Mouse (Mus musculus) midbrain, embryonic 16.5 days (tissue): ENCODE data around the gene Lrrc8d. TPM values are rescaled to one million over a fixed set of nuclear protein-coding genes. Genes with fewer than 3 reads are reported as not detected.

Source experiments
- ATAC-seq: fragments of 200-750 bp; cut with Nextera tagmentation; 2 replicates; pipeline ENCODE4 v1.8.0; 2017; ENCODE audit warnings: moderate TSS enrichment
- H3K27ac ChIP-seq: fragments of 300-500 bp; sonication (generic); 2 replicates; pipeline ENCODE4 v1.5.1; 2014; ENCODE audit warnings: mild to moderate bottlenecking, low read length, mixed read lengths
- H3K27me3 ChIP-seq: fragments of 300-500 bp; sonication (generic); 2 replicates; pipeline ENCODE4 v1.6.1; 2014; ENCODE audit warnings: low read depth, low read length, mixed read lengths; ENCODE audit not compliant: control insufficient read depth, insufficient read depth
- H3K36me3 ChIP-seq: fragments of 300-500 bp; sonication (generic); 2 replicates; pipeline ENCODE4 v1.6.1; 2014; ENCODE audit warnings: mild to moderate bottlenecking, low read length, moderate library complexity, mixed read lengths; ENCODE audit not compliant: control insufficient read depth, insufficient read depth
- H3K4me1 ChIP-seq: fragments of 300-500 bp; sonication (generic); 2 replicates; pipeline ENCODE4 v1.6.1; 2014; ENCODE audit warnings: mild to moderate bottlenecking, low read length, mixed read lengths; ENCODE audit not compliant: control insufficient read depth, insufficient read depth
- H3K4me2 ChIP-seq: fragments of 300-500 bp; sonication (generic); 2 replicates; pipeline ENCODE4 v1.6.1; 2014; ENCODE audit warnings: mild to moderate bottlenecking, low read length, mixed read lengths
- H3K4me3 ChIP-seq: fragments of 300-500 bp; sonication (generic); 2 replicates; pipeline ENCODE4 v1.5.1; 2014; ENCODE audit warnings: low read depth, mild to moderate bottlenecking, low read length, moderate library complexity, mixed read lengths
- H3K9ac ChIP-seq: fragments of 300-500 bp; sonication (generic); 2 replicates; pipeline ENCODE4 v1.6.1; 2014; ENCODE audit warnings: low read depth, low read length, mixed read lengths
- H3K9me3 ChIP-seq: fragments of 300-500 bp; sonication (generic); replicated peaks from 2 replicates; pipeline ENCODE4 v1.6.1; 2014; ENCODE audit warnings: mild to moderate bottlenecking, low read length, mixed read lengths; ENCODE audit not compliant: control insufficient read depth, poor library complexity, severe bottlenecking
- WGBS: fragments of 180-500 bp; shearing (Covaris S2); extraction: QIAGEN DNeasy Blood & Tissue Kit; methylation state at CpG from one replicate; pipeline ENCODE4 v1.1.7; 2014; 5-methylcytosine and 5-hydroxymethylcytosine counted together
- polyA plus RNA-seq: library from polyadenylated mRNA; unstranded; fragments of >200 nt; fragmentation: Nextera tagmentation; extraction: Ambion mirVana; gene quantifications from 2 replicates; pipeline ENCODE4 v1.2.1, GENCODE M21; 2015

Gene Lrrc8d
- polyA plus RNA-seq, 1 experiment from 2014 or later, result 33.9 TPM

- H3K36me3 ChIP-seq, result no peaks in the 10 kb centered on the region
- ATAC-seq, result no peak
- no peaks in the 10 kb centered on the region for H3K27me3 ChIP-seq
- no peak overlapping the region for H3K4me2 ChIP-seq
- 86% methylated on average over 7 of the region's 7 CpGs for WGBS
- H3K4me3 ChIP-seq, result no peak overlapping the region
- no peaks in the 10 kb centered on the region for H3K9me3 ChIP-seq
- H3K4me1 ChIP-seq, result peaks cover 7% of the 10 kb centered on the region
- H3K9ac ChIP-seq, result no peak overlapping the region
- no peak overlapping the region for H3K27ac ChIP-seq
Observed at GRCm38 (mm10) chr5:105824282-105824681, 124.5 kb downstream of the Lrrc8d start.

GRCm38 (mm10) chr5:105824827-105825226, 125.1 kb downstream of the Lrrc8d start:
- no peak for ATAC-seq
- Histone ChIP-seq H3K4me3 (no peak overlapping the region), H3K4me2 (no peak overlapping the region), H3K4me1 (peaks cover 7% of the 10 kb centered on the region), H3K27me3 (no peaks in the 10 kb centered on the region), H3K9ac (no peak overlapping the region), H3K36me3 (no peaks in the 10 kb centered on the region), H3K27ac (no peak overlapping the region), H3K9me3 (no peaks in the 10 kb centered on the region)
- WGBS, result 81% methylated on average over 4 of the region's 4 CpGs

GRCm38 (mm10) chr5:105826916-105827510, 127.2 kb downstream of the Lrrc8d start:
- no peak for ATAC-seq
- no peak overlapping the region for H3K4me2 ChIP-seq
- H3K4me1 ChIP-seq, result peaks cover 7% of the 10 kb centered on the region
- no peaks in the 10 kb centered on the region for H3K36me3 ChIP-seq
- no peaks in the 10 kb centered on the region for H3K9me3 ChIP-seq
- WGBS, result 71% methylated on average over 5 of the region's 5 CpGs
- H3K27me3 ChIP-seq, result no peaks in the 10 kb centered on the region
- no peak overlapping the region for H3K9ac ChIP-seq
- no peak overlapping the region for H3K4me3 ChIP-seq
- H3K27ac ChIP-seq, result no peak overlapping the region

GRCm38 (mm10) chr5:105828050-105828449, 128.3 kb downstream of the Lrrc8d start:
- WGBS, result 95% methylated on average over 3 of the region's 3 CpGs
- H3K9me3 ChIP-seq, result no peaks in the 10 kb centered on the region
- H3K4me1 ChIP-seq, result peaks cover 2% of the 10 kb centered on the region
- H3K4me2 ChIP-seq, result no peak overlapping the region
- H3K4me3 ChIP-seq, result no peak overlapping the region
- no peak overlapping the region for H3K9ac ChIP-seq
- H3K27ac ChIP-seq, result no peak overlapping the region
- no peak for ATAC-seq
- no peaks in the 10 kb centered on the region for H3K36me3 ChIP-seq
- H3K27me3 ChIP-seq, result no peaks in the 10 kb centered on the region

- no peak overlapping the region for H3K4me2 ChIP-seq
- H3K9ac ChIP-seq, result no peak overlapping the region
- H3K36me3 ChIP-seq, result no peaks in the 10 kb centered on the region
- no peaks in the 10 kb centered on the region for H3K4me1 ChIP-seq
- H3K4me3 ChIP-seq, result no peak overlapping the region
- no peak for ATAC-seq
- no peaks in the 10 kb centered on the region for H3K9me3 ChIP-seq
- H3K27ac ChIP-seq, result no peak overlapping the region
- whole genome bisulfite sequencing, result 53% methylated on average over 7 of the region's 7 CpGs
- H3K27me3 ChIP-seq, result no peaks in the 10 kb centered on the region
Observed at GRCm38 (mm10) chr5:105829008-105829586, 129.3 kb downstream of the Lrrc8d start.

GRCm38 (mm10) chr5:105832140-105832539, 132.4 kb downstream of the Lrrc8d start:
- Histone ChIP-seq H3K9ac (no peak overlapping the region), H3K27ac (no peak overlapping the region), H3K36me3 (no peaks in the 10 kb centered on the region), H3K9me3 (no peaks in the 10 kb centered on the region), H3K4me3 (no peak overlapping the region), H3K27me3 (no peaks in the 10 kb centered on the region), H3K4me1 (no peaks in the 10 kb centered on the region), H3K4me2 (no peak overlapping the region)
- ATAC-seq, result no peak
- 82% methylated on average over 7 of the region's 7 CpGs for WGBS

GRCm38 (mm10) chr5:105833923-105834322, 134.2 kb downstream of the Lrrc8d start:
- Histone ChIP-seq H3K4me3 (no peak overlapping the region), H3K27me3 (no peaks in the 10 kb centered on the region), H3K4me1 (no peaks in the 10 kb centered on the region), H3K9ac (no peak overlapping the region), H3K9me3 (no peaks in the 10 kb centered on the region), H3K27ac (no peak overlapping the region), H3K4me2 (no peak overlapping the region), H3K36me3 (no peaks in the 10 kb centered on the region)
- 65% methylated on average over 3 of the region's 3 CpGs for WGBS
- no peak for ATAC-seq

GRCm38 (mm10) chr5:105836006-105836405, 136.2 kb downstream of the Lrrc8d start:
- no peaks in the 10 kb centered on the region for H3K4me1 ChIP-seq
- no peak for ATAC-seq
- H3K36me3 ChIP-seq, result no peaks in the 10 kb centered on the region
- 83% methylated on average over 9 of the region's 9 CpGs for WGBS
- H3K4me2 ChIP-seq, result no peak overlapping the region
- H3K4me3 ChIP-seq, result no peak overlapping the region
- H3K9me3 ChIP-seq, result no peaks in the 10 kb centered on the region
- H3K9ac ChIP-seq, result no peak overlapping the region
- no peak overlapping the region for H3K27ac ChIP-seq
- no peaks in the 10 kb centered on the region for H3K27me3 ChIP-seq

- no peak overlapping the region for H3K4me2 ChIP-seq
- WGBS, result 77% methylated on average over 13 of the region's 13 CpGs
- no peaks in the 10 kb centered on the region for H3K36me3 ChIP-seq
- H3K9ac ChIP-seq, result no peak overlapping the region
- H3K4me3 ChIP-seq, result no peak overlapping the region
- H3K27ac ChIP-seq, result no peak overlapping the region
- no peaks in the 10 kb centered on the region for H3K9me3 ChIP-seq
- H3K4me1 ChIP-seq, result no peaks in the 10 kb centered on the region
- no peaks in the 10 kb centered on the region for H3K27me3 ChIP-seq
- ATAC-seq, result no peak
Observed at GRCm38 (mm10) chr5:105839740-105840310, 140.1 kb downstream of the Lrrc8d start.
